Mouse (Mus musculus) central nervous system, embryonic 14 days (tissue): ENCODE results near the gene Qprt. TPM values are rescaled to one million over a fixed set of nuclear protein-coding genes. Genes with fewer than 3 reads are reported as not detected.

Source experiments
- polyA plus RNA-seq: library from polyadenylated mRNA; depleted of rRNA; stranded (reverse); fragments of >200 nt; gene quantifications from 2 replicates; pipeline ENCODE4 v1.2.3, GENCODE M21; 2012; rRNA removed

Gene Qprt
- 0.68 and 1.5 TPM in 2 replicates for polyA plus RNA-seq

DNA sequence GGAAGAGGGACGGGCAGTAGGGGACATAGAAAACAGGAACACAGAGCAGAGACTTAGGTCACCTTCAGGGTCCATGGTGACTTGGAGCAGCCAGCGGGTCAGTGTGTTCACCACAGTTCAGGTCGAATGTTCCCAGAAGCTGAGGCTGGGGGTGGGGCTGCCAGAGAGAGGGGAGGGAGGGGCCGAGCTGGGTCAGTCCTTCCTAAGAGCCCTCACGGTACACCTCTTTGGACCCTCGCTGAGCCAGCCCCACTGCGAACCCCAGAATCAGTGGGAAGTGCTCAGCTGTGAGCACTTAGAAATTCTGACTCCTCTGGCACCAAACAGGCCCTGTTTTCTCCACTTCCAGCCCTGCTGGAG is at the start of gene Qprt:
Qprt (minus strand) TSS at position 316 of the 360 bp plus-strand sequence.

DNA sequence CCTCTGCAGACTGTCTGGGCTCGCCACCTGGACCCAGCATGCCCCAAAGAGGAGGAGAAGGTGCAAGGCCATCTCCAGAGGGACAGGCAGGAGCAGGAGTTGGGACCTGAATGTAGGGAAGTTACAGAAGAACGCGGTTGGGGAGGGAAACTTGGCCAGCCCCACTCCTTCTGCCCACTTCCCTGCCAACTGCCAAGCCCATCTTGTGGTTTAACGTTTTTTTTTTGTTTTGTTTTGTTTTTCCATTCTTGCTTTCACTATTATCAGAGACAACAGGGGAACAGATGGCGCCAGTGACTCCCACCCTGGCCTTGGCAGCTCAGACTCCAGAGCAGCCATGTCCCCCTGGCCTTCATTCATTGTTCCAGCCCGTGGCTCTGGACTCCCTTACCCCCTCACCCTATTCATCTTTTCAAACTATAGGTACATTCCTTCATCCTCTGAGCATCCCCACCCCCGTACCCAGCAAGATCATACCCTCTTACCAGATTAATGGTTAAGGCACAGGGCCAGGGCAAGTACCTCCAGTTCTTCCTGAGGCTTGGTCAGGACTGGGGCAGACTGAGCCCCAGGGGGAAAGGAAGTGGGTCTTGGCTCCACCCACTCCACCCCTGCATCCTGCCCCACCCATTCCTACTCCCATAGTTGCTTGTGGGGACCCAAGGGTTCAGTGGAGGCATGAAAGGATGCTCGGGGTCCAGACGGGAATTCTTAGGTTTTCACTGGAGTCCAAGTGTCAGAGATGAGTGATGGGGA is 15.4 kb upstream of the Qprt start, which contains the start of gene Spn:
Spn (minus strand) TSS at position 562 of the 756 bp plus-strand sequence.

DNA sequence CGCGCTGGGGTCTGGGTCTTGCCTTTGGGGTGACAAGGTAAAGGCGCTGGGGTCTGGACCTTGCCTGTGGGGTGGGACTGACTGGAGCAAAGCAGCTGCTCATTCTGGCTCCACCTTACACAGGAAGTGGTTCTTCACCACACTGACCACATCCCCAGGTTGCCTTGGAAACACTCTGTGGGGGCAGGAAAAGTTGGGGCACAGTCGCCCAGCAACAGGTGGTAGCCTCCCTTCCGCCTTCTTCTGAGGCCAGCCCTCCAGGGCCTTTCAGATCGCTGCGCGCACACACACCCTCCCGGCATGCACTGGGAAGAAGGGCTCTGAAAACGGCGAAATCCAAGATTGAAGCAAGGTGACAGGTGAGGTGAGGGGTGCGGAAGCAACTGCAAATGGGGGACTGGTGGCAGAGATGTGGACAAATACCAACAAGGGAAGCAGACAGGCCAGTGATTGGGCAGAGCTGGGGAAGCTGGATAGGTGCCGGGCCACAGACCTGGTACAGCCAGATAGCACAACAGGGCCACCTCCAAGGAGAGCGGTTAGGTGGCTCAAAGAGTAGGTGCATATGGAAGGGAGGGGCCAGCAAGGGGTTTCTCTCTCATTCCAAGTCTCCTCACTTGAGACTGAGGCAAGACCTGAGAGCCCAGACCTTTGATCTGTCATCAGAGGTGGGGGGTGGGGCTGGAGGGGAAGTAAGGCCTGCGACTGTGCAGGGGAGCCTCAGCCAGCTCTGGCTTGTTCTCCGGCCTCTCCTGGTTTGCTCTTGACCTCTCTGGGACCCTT is 30.7 kb downstream of the Qprt start, which contains the start of gene AI467606:
AI467606 (plus strand) TSS at position 246 of the 783 bp plus-strand sequence.

DNA sequence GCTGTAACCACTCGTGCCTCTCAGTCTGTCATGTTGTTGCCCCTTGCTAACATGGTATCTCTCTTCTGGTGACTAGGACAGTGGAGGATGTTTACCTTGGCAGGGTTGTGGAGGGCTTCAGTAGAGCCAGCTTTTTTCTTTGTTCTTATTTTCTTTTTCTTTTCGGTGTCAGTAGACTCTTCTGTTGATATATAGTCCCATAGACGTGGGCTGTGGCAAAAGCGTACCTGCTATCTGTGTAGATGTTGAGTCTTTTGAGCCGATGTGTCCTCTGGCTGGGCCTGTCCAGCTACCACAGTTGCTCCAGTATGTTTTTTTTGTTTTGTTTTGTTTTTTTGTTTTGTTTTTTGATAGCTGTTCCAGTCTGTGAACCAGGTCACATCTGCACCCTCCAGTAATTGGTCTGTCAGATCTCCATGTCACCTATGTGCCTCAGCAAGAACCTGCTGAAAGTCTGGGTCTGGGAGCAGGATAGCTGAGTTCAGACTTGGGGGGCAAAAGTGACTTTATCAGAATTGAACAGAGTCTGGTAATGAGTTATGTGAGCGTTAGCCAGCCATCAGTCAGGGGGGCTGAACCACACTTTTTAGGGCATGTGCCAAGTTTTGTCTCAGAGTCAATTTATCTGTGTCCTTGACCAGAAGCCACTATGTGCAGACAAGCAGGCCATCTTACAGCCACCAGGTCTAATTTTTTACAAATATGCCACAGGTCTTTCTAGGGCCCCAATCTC is 34.6 kb downstream of the Qprt start, which contains the start of gene Zg16:
Zg16 (minus strand) TSS at position 51 of the 733 bp plus-strand sequence.

Other genes with a start within 250 kb of the Qprt start
- 103 and 114 TPM in 2 replicates for gene Taok2, start 237.5 kb downstream of the Qprt start, polyA plus RNA-seq
- 30.6 and 32.0 TPM in 2 replicates for gene Tmem219, start 199.3 kb downstream of the Qprt start, polyA plus RNA-seq
- gene Kctd13, start 193.3 kb downstream of the Qprt start, polyA plus RNA-seq = 88.9 and 93.8 TPM in 2 replicates
- 16.9 and 17.6 TPM in 2 replicates for gene Asphd1, start 172.6 kb downstream of the Qprt start, polyA plus RNA-seq
- gene Sez6l2, start 171.7 kb downstream of the Qprt start, polyA plus RNA-seq = 72.8 and 76.2 TPM in 2 replicates
- gene Cdipt, start 146.3 kb downstream of the Qprt start, polyA plus RNA-seq = 126 and 133 TPM in 2 replicates
- 0.85 and 0.95 TPM in 2 replicates for gene Cdiptos, start 146.1 kb downstream of the Qprt start, polyA plus RNA-seq
- 3.9 and 5.7 TPM in 2 replicates for gene Mvp, start 107.6 kb downstream of the Qprt start, polyA plus RNA-seq
- 1.4 and 1.5 TPM in 2 replicates for gene Pagr1b, start 105.7 kb downstream of the Qprt start, polyA plus RNA-seq
- 15.3 and 18.9 TPM in 2 replicates for gene Pagr1a, start 104.9 kb downstream of the Qprt start, polyA plus RNA-seq
- 111 and 124 TPM in 2 replicates for gene Gm42742, start 101.1 kb downstream of the Qprt start, polyA plus RNA-seq
- 54.6 and 70.1 TPM in 2 replicates for gene Prrt2, start 101.0 kb downstream of the Qprt start, polyA plus RNA-seq
- 309 and 326 TPM in 2 replicates for gene Maz, start 95.2 kb downstream of the Qprt start, polyA plus RNA-seq
- gene Kif22, start 79.8 kb downstream of the Qprt start, polyA plus RNA-seq = 42.4 and 56.6 TPM in 2 replicates
- gene Zg16, start 34.9 kb downstream of the Qprt start, polyA plus RNA-seq = 0.10 TPM in 1 of 2 replicates, not detected in the other
- gene AI467606, start 30.9 kb downstream of the Qprt start, polyA plus RNA-seq = 2.1 TPM in 2 replicates
- 0.10 and 0.19 TPM in 2 replicates for gene Spn, start 15.6 kb upstream of the Qprt start, polyA plus RNA-seq
- 139 and 140 TPM in 2 replicates for gene Cd2bp2, start 73.8 kb upstream of the Qprt start, polyA plus RNA-seq
- 55.6 and 59.0 TPM in 2 replicates for gene Tbc1d10b, start 86.2 kb upstream of the Qprt start, polyA plus RNA-seq
- gene Mylpf, start 86.7 kb upstream of the Qprt start, polyA plus RNA-seq = 4.0 and 196 TPM in 2 replicates
- 30.7 and 37.3 TPM in 2 replicates for gene Zfp553, start 110.8 kb upstream of the Qprt start, polyA plus RNA-seq
- 28.1 and 35.9 TPM in 2 replicates for gene Sept1, start 110.9 kb upstream of the Qprt start, polyA plus RNA-seq
- gene Zfp771, start 122.0 kb upstream of the Qprt start, polyA plus RNA-seq = 84.0 and 85.7 TPM in 2 replicates
- 95.6 and 105 TPM in 2 replicates for gene Dctpp1, start 138.5 kb upstream of the Qprt start, polyA plus RNA-seq
- 22.5 and 23.0 TPM in 2 replicates for gene Sephs2, start 151.8 kb upstream of the Qprt start, polyA plus RNA-seq
- 0.61 and 0.95 TPM in 2 replicates for gene Itgal, start 174.0 kb upstream of the Qprt start, polyA plus RNA-seq
- 38.6 and 41.2 TPM in 2 replicates for gene Zfp768, start 223.4 kb upstream of the Qprt start, polyA plus RNA-seq